Mouse (Mus musculus): Measurements from ENCODE around the gene Zfp985. TPM values are rescaled to one million over a fixed set of nuclear protein-coding genes. Genes with fewer than 3 reads are reported as not detected.
"Not testable (repeated sequence)": the region's sequence is repeated elsewhere in the genome, so short reads cannot be mapped to it uniquely, and the experiment has no call there.

Zfp985 gene
- polyA plus RNA-seq, 1 experiment from 2014 or later, result not detected

DNA sequence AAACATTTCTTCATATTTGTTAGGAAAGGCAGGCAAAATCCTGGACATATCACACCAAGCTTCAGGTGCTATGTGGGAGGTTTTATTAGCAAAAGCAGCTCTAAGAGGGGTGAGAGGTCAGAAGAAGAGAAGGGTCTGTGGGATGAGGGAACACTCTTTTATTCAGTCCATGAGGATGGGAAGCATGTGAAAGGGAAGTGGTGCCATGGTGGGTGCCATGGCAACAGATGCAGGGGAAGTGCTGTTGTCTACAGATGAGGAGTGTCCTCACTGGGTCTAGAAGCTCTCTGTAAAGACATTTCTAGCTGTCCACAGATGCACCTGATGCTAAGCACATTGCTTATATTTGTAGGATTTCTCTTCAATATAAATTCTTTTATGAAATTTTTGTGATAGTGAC, 12.0 kb upstream of the Zfp985 start:
- Histone ChIP-seq H3K27ac (ENCODE audit: low read length) (no peak overlapping the region), H3K9ac (ENCODE audit: low read depth, low read length) (no peak overlapping the region), H3K4me3 (ENCODE audit: low read depth, low read length) (no peak overlapping the region), H3K27me3 (ENCODE audit: control insufficient read depth, insufficient read depth, low read depth, low read length) (no peaks in the 10 kb centered on the region), H3K36me3 (ENCODE audit: control insufficient read depth, insufficient read depth) (no peaks in the 10 kb centered on the region), H3K4me1 (ENCODE audit: control insufficient read depth, low read depth, low read length) (no peaks in the 10 kb centered on the region), H3K9me3 (replicated peaks; ENCODE audit: control insufficient read depth, low read length) (0 out of 2 replicates have a peak, but pooled peaks cover 5% of the 10 kb centered on the region), H3K4me2 (ENCODE audit: low read depth, low read length) (no peak overlapping the region)
- ATAC-seq (ENCODE audit: low read depth), result no peak

DNA sequence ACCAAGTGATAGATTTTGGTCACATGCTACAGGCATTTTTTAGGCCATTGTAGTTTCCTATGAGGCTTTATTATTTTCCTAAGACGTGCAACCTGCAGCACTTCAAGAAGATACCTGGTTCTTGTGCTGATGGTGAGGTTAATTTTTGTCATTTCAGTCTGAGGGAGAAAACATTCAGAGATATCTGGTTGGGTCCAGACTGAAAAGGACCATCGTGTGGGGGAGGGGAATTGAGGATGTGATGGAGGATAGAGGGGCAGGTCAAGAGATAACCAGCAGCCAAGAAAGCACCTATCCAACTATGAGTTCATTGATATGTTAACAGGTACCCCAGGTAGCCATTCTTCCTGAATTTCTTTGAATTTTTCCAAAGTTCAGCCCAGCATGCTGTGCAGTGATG, 1.3 kb downstream of the Zfp985 start:
- 44% methylated on average over 2 of the region's 2 CpGs for WGBS (ENCODE audit: insufficient replicate concordance)
- H3K4me1 ChIP-seq (ENCODE audit: control insufficient read depth, low read depth, low read length); H3K4me2 ChIP-seq (ENCODE audit: low read depth, low read length); H3K27me3 ChIP-seq (ENCODE audit: control insufficient read depth, insufficient read depth, low read depth, low read length); H3K9ac ChIP-seq (ENCODE audit: low read depth, low read length); H3K9me3 ChIP-seq (replicated peaks; ENCODE audit: control insufficient read depth, low read length); H3K4me3 ChIP-seq (ENCODE audit: low read depth, low read length); ATAC-seq (ENCODE audit: low read depth); H3K36me3 ChIP-seq (ENCODE audit: control insufficient read depth, insufficient read depth); H3K27ac ChIP-seq (ENCODE audit: low read length): not testable (repeated sequence)

DNA sequence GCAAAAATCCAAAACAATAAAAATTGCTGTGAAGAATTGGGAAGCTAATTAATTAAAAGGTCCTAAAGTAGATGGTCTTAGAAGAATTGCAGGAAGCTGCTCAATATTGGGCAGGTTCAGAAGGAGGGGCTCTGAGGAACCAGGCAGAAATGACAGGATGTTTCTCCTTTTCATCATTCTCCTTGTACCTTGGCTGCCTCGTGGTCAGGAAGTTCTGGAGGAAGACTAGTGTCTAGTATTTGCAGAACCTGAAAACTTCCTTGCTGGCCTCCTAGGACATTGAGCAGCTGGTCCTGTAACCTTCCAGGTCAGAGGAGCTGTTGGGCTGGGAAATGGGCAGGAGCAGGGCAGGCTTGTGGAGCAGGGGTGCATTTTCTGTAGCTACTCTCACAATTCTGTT, 3.8 kb downstream of the Zfp985 start:
- ATAC-seq (ENCODE audit: low read depth); H3K9me3 ChIP-seq (replicated peaks; ENCODE audit: control insufficient read depth, low read length); H3K36me3 ChIP-seq (ENCODE audit: control insufficient read depth, insufficient read depth); H3K4me2 ChIP-seq (ENCODE audit: low read depth, low read length); H3K4me1 ChIP-seq (ENCODE audit: control insufficient read depth, low read depth, low read length); H3K27me3 ChIP-seq (ENCODE audit: control insufficient read depth, insufficient read depth, low read depth, low read length); H3K9ac ChIP-seq (ENCODE audit: low read depth, low read length); H3K27ac ChIP-seq (ENCODE audit: low read length); H3K4me3 ChIP-seq (ENCODE audit: low read depth, low read length): not testable (repeated sequence)
- 11% methylated on average over 1 of the region's 1 CpGs for WGBS (ENCODE audit: insufficient replicate concordance)

- H3K27ac ChIP-seq (ENCODE audit: low read length); H3K4me3 ChIP-seq (ENCODE audit: low read depth, low read length); H3K4me2 ChIP-seq (ENCODE audit: low read depth, low read length); ATAC-seq (ENCODE audit: low read depth); H3K4me1 ChIP-seq (ENCODE audit: control insufficient read depth, low read depth, low read length); H3K36me3 ChIP-seq (ENCODE audit: control insufficient read depth, insufficient read depth); H3K9ac ChIP-seq (ENCODE audit: low read depth, low read length); H3K27me3 ChIP-seq (ENCODE audit: control insufficient read depth, insufficient read depth, low read depth, low read length); H3K9me3 ChIP-seq (replicated peaks; ENCODE audit: control insufficient read depth, low read length): not testable (repeated sequence)
Observed at GRCm38 (mm10) chr4:147558011-147558410, 4.9 kb downstream of the Zfp985 start.

DNA sequence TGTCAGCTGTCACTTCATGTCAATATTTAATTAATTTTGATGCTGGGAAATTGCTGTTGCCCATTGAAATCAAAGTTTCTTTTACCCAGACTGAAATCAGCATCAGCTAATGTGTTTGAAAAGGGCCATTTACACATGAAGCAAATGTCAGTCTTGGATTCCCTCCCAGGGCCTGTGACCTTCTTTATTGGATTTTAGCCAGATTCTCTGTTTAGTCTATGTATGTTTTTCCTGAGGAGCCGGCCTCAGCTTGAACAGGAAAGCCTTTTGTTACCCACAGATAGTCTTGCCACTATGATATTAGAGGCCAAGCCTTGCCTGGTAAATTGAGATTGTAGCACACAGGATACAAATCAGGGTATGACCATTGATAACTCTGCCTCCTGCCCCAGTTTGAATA, 6.0 kb downstream of the Zfp985 start:
- not testable (repeated sequence) for H3K9me3 ChIP-seq (replicated peaks; ENCODE audit: control insufficient read depth, low read length); H3K27me3 ChIP-seq (ENCODE audit: control insufficient read depth, insufficient read depth, low read depth, low read length); H3K4me1 ChIP-seq (ENCODE audit: control insufficient read depth, low read depth, low read length); H3K4me2 ChIP-seq (ENCODE audit: low read depth, low read length); H3K4me3 ChIP-seq (ENCODE audit: low read depth, low read length); H3K27ac ChIP-seq (ENCODE audit: low read length); H3K36me3 ChIP-seq (ENCODE audit: control insufficient read depth, insufficient read depth); H3K9ac ChIP-seq (ENCODE audit: low read depth, low read length); ATAC-seq (ENCODE audit: low read depth)
- 35% methylated on average over 1 of the region's 1 CpGs for WGBS (ENCODE audit: insufficient replicate concordance)

GRCm38 (mm10) chr4:147565426-147566220, 12.5 kb downstream of the Zfp985 start:
- ATAC-seq (ENCODE audit: low read depth), result no peak
- Histone ChIP-seq H3K27ac (ENCODE audit: low read length) (no peak overlapping the region), H3K27me3 (ENCODE audit: control insufficient read depth, insufficient read depth, low read depth, low read length) (no peaks in the 10 kb centered on the region), H3K4me2 (ENCODE audit: low read depth, low read length) (no peak overlapping the region), H3K9ac (ENCODE audit: low read depth, low read length) (no peak overlapping the region), H3K36me3 (ENCODE audit: control insufficient read depth, insufficient read depth) (no peaks in the 10 kb centered on the region), H3K4me1 (ENCODE audit: control insufficient read depth, low read depth, low read length) (no peaks in the 10 kb centered on the region), H3K9me3 (replicated peaks; ENCODE audit: control insufficient read depth, low read length) (no peaks in the 10 kb centered on the region; the same call in 1 of the 2 replicates), H3K4me3 (ENCODE audit: low read depth, low read length) (no peak overlapping the region)
- WGBS (ENCODE audit: insufficient replicate concordance), result 42% methylated on average over 6 of the region's 6 CpGs

- H3K4me3 ChIP-seq (ENCODE audit: low read depth, low read length); H3K36me3 ChIP-seq (ENCODE audit: control insufficient read depth, insufficient read depth); H3K9ac ChIP-seq (ENCODE audit: low read depth, low read length); ATAC-seq (ENCODE audit: low read depth); H3K27ac ChIP-seq (ENCODE audit: low read length); H3K9me3 ChIP-seq (replicated peaks; ENCODE audit: control insufficient read depth, low read length); H3K4me1 ChIP-seq (ENCODE audit: control insufficient read depth, low read depth, low read length); H3K27me3 ChIP-seq (ENCODE audit: control insufficient read depth, insufficient read depth, low read depth, low read length); H3K4me2 ChIP-seq (ENCODE audit: low read depth, low read length): not testable (repeated sequence)
- 59% methylated on average over 8 of the region's 8 CpGs for WGBS (ENCODE audit: insufficient replicate concordance)
Observed at GRCm38 (mm10) chr4:147571156-147571555, 18.1 kb downstream of the Zfp985 start.

GRCm38 (mm10) chr4:147579371-147579770, 26.3 kb downstream of the Zfp985 start:
- 68% methylated on average over 4 of the region's 4 CpGs for WGBS (ENCODE audit: insufficient replicate concordance)
- not testable (repeated sequence) for ATAC-seq (ENCODE audit: low read depth); H3K4me3 ChIP-seq (ENCODE audit: low read depth, low read length); H3K27ac ChIP-seq (ENCODE audit: low read length); H3K4me1 ChIP-seq (ENCODE audit: control insufficient read depth, low read depth, low read length); H3K9ac ChIP-seq (ENCODE audit: low read depth, low read length); H3K4me2 ChIP-seq (ENCODE audit: low read depth, low read length); H3K9me3 ChIP-seq (replicated peaks; ENCODE audit: control insufficient read depth, low read length); H3K27me3 ChIP-seq (ENCODE audit: control insufficient read depth, insufficient read depth, low read depth, low read length); H3K36me3 ChIP-seq (ENCODE audit: control insufficient read depth, insufficient read depth)

GRCm38 (mm10) chr4:147586511-147587473, 33.7 kb downstream of the Zfp985 start:
- H3K9me3 ChIP-seq (replicated peaks; ENCODE audit: control insufficient read depth, low read length), result peaks cover 3% of the 10 kb centered on the region; the same call in 1 of the 2 replicates
- no peaks in the 10 kb centered on the region for H3K4me1 ChIP-seq (ENCODE audit: control insufficient read depth, low read depth, low read length)
- WGBS (ENCODE audit: insufficient replicate concordance), result 40% methylated on average over 1 of the region's 1 CpGs
- ATAC-seq (ENCODE audit: low read depth), result peak; percentile 30; the same call in 1 of the 2 replicates
- no peak overlapping the region for H3K9ac ChIP-seq (ENCODE audit: low read depth, low read length)
- no peak overlapping the region for H3K4me3 ChIP-seq (ENCODE audit: low read depth, low read length)
- H3K27ac ChIP-seq (ENCODE audit: low read length), result no peak overlapping the region
- H3K36me3 ChIP-seq (ENCODE audit: control insufficient read depth, insufficient read depth), result no peaks in the 10 kb centered on the region
- H3K4me2 ChIP-seq (ENCODE audit: low read depth, low read length), result no peak overlapping the region
- H3K27me3 ChIP-seq (ENCODE audit: control insufficient read depth, insufficient read depth, low read depth, low read length), result no peaks in the 10 kb centered on the region
